Mouse (Mus musculus): Measurements from ENCODE around the gene Ptpn21. TPM values are rescaled to one million over a fixed set of nuclear protein-coding genes. Genes with fewer than 3 reads are reported as not detected.

Gene Ptpn21
- polyA plus RNA-seq, 1 experiment: 10.9 TPM

- H3K4me3 ChIP-seq (ENCODE audit: control insufficient read depth, low read depth, low read length): no peak overlapping the region
- H3K36me3 ChIP-seq (ENCODE audit: control insufficient read depth, insufficient read depth, low read length): no peaks in the 10 kb centered on the region; the same call in 1 of the 2 replicates
- H3K4me1 ChIP-seq (ENCODE audit: control insufficient read depth, insufficient read depth, low read length): no peaks in the 10 kb centered on the region
- H3K27ac ChIP-seq (ENCODE audit: control insufficient read depth, insufficient read depth, low read depth, low read length): no peak overlapping the region
- no peak for TF ChIP-seq POLR2A (IDR thresholded peaks at IDR 0.05; ENCODE audit: control insufficient read depth, low read depth, low read length)
- no peak for TF ChIP-seq CTCF (IDR thresholded peaks at IDR 0.05; ENCODE audit: control insufficient read depth, insufficient read depth, insufficient replicate concordance, low read depth, low read length)
- no peaks in the 10 kb centered on the region for H3K27me3 ChIP-seq (ENCODE audit: control insufficient read depth, insufficient read depth, low read length)
Observed at GRCm38 (mm10) chr12:98670429-98670828, 66.8 kb downstream of the Ptpn21 start.

DNA sequence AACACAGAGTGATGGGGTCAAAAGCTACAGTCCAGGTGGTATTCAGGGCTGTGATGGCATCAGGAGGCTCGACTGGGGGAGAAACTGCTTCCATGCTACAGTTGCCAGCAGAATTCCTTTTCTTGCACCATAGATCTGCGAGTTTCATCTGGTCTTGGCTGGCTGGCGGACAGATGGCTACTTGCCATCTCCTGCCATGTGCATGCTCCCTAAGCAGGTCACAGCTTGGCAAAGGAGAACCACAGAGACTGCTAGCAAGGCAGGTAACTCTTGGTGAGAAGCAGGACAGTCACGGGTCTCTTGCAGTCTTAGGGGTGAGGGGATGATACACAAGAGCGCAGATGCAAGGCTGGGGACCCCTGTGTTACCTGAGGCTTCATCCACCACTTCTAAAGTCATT is 67.3 kb downstream of the Ptpn21 start:
- Histone ChIP-seq H3K36me3 (ENCODE audit: control insufficient read depth, insufficient read depth, low read length) (no peaks in the 10 kb centered on the region; the same call in 1 of the 2 replicates), H3K27ac (ENCODE audit: control insufficient read depth, insufficient read depth, low read depth, low read length) (no peak overlapping the region), H3K27me3 (ENCODE audit: control insufficient read depth, insufficient read depth, low read length) (no peaks in the 10 kb centered on the region), H3K4me3 (ENCODE audit: control insufficient read depth, low read depth, low read length) (no peak overlapping the region), H3K4me1 (ENCODE audit: control insufficient read depth, insufficient read depth, low read length) (no peaks in the 10 kb centered on the region)
- TF ChIP-seq CTCF (IDR thresholded peaks at IDR 0.05; ENCODE audit: control insufficient read depth, insufficient read depth, insufficient replicate concordance, low read depth, low read length): no peak

- no peak overlapping the region for H3K27ac ChIP-seq (ENCODE audit: control insufficient read depth, insufficient read depth, low read depth, low read length)
- H3K36me3 ChIP-seq (ENCODE audit: control insufficient read depth, insufficient read depth, low read length): no peaks in the 10 kb centered on the region; the same call in 1 of the 2 replicates
- no peaks in the 10 kb centered on the region for H3K4me1 ChIP-seq (ENCODE audit: control insufficient read depth, insufficient read depth, low read length)
- TF ChIP-seq CTCF (IDR thresholded peaks at IDR 0.05; ENCODE audit: control insufficient read depth, insufficient read depth, insufficient replicate concordance, low read depth, low read length) (no peak), POLR2A (IDR thresholded peaks at IDR 0.05; ENCODE audit: control insufficient read depth, low read depth, low read length) (no peak)
- no peaks in the 10 kb centered on the region for H3K27me3 ChIP-seq (ENCODE audit: control insufficient read depth, insufficient read depth, low read length)
- H3K4me3 ChIP-seq (ENCODE audit: control insufficient read depth, low read depth, low read length): no peak overlapping the region
Observed at GRCm38 (mm10) chr12:98669086-98669485, 68.1 kb downstream of the Ptpn21 start.

DNA sequence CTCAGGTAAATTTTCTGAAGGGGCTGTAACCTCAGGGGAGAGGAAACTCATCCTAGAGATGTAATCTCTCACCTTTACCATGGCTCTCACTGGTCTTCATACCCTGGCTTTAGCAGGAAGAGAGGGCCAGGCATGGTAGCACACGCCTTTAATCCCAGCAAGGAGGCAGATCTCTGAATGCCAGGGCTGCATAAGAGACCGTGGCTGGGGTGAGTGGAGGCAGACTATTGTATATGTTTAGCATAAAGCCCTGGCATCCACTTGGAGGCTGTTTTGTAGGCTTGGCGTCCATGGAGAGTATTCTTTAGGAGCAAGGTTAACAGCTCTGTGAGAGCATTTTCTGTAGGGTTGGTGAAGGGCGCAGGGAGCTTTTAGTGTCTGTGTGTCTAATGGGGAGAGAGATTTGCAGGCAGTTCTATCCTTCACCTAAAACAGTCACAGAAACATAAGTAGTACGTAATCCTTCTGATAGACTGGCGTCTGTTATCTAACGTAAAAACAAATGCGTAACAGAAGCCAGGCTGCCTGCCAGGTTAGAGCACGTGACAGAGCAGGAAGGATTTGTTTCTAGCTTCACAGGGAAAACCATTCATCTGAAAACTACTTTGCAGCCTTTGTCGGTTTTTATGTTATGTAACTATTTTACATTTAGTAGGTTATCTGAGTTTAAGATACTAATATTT is 68.9 kb downstream of the Ptpn21 start:
- Histone ChIP-seq H3K27me3 (ENCODE audit: control insufficient read depth, insufficient read depth, low read length) (no peaks in the 10 kb centered on the region), H3K4me1 (ENCODE audit: control insufficient read depth, insufficient read depth, low read length) (no peaks in the 10 kb centered on the region), H3K27ac (ENCODE audit: control insufficient read depth, insufficient read depth, low read depth, low read length) (no peak overlapping the region), H3K36me3 (ENCODE audit: control insufficient read depth, insufficient read depth, low read length) (no peaks in the 10 kb centered on the region; the same call in 1 of the 2 replicates), H3K4me3 (ENCODE audit: control insufficient read depth, low read depth, low read length) (no peak overlapping the region)
- TF ChIP-seq CTCF (IDR thresholded peaks at IDR 0.05; ENCODE audit: control insufficient read depth, insufficient read depth, insufficient replicate concordance, low read depth, low read length) (no peak), POLR2A (IDR thresholded peaks at IDR 0.05; ENCODE audit: control insufficient read depth, low read depth, low read length) (no peak)

DNA sequence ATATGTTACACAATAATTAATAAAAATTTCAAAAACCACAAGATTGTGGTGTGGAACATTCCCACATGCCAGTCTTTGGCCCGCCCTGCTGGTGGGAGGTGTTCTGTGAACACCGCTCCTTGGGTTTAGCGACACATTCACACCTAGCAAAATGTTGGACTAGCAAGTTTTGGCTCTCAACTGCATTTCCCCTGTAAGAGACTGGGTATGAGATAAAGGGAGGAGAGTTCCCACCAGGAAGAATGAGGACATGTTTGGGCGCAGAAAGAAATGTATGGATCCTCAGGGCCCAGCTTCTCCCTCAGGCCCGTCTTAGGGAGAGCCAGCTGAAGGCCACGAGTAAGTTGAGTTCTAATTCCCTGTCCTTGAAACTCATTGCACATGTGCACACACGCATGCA is 74.6 kb downstream of the Ptpn21 start:
- H3K4me1 ChIP-seq (ENCODE audit: control insufficient read depth, insufficient read depth, low read length): no peaks in the 10 kb centered on the region
- H3K36me3 ChIP-seq (ENCODE audit: control insufficient read depth, insufficient read depth, low read length): no peaks in the 10 kb centered on the region
- H3K27ac ChIP-seq (ENCODE audit: control insufficient read depth, insufficient read depth, low read depth, low read length): no peak overlapping the region
- TF ChIP-seq CTCF (IDR thresholded peaks at IDR 0.05; ENCODE audit: control insufficient read depth, insufficient read depth, insufficient replicate concordance, low read depth, low read length) (no peak), POLR2A (IDR thresholded peaks at IDR 0.05; ENCODE audit: control insufficient read depth, low read depth, low read length) (no peak)
- no peak overlapping the region for H3K4me3 ChIP-seq (ENCODE audit: control insufficient read depth, low read depth, low read length)
- H3K27me3 ChIP-seq (ENCODE audit: control insufficient read depth, insufficient read depth, low read length): no peaks in the 10 kb centered on the region

DNA sequence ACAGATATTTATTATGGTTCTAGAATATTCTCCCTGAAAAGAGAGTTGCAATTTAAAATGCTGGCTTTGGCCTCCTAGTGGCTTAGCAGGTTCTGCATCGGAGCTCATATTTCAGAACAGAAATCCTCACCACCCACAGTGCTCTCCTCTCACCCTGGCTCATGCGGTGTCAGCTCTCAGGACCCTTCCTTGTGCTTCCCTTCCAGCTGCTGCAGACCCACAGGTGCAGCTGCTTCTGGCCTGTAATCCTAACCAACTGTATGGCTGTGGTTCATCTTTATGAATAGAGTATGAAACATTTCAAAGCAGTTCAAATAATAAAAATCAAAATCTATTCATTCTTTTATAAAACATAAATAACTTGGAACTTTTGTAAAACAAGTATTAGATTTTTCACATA is 80.3 kb downstream of the Ptpn21 start:
- no peaks in the 10 kb centered on the region for H3K27me3 ChIP-seq (ENCODE audit: control insufficient read depth, insufficient read depth, low read length)
- H3K4me3 ChIP-seq (ENCODE audit: control insufficient read depth, low read depth, low read length): no peak overlapping the region
- H3K36me3 ChIP-seq (ENCODE audit: control insufficient read depth, insufficient read depth, low read length): no peaks in the 10 kb centered on the region
- no peak for TF ChIP-seq CTCF (IDR thresholded peaks at IDR 0.05; ENCODE audit: control insufficient read depth, insufficient read depth, insufficient replicate concordance, low read depth, low read length)
- TF ChIP-seq POLR2A (IDR thresholded peaks at IDR 0.05; ENCODE audit: control insufficient read depth, low read depth, low read length): no peak
- H3K27ac ChIP-seq (ENCODE audit: control insufficient read depth, insufficient read depth, low read depth, low read length): no peak overlapping the region
- H3K4me1 ChIP-seq (ENCODE audit: control insufficient read depth, insufficient read depth, low read length): no peaks in the 10 kb centered on the region

GRCm38 (mm10) chr12:98644852-98645251 is 92.4 kb downstream of the Ptpn21 start:
- Histone ChIP-seq H3K4me1 (ENCODE audit: control insufficient read depth, insufficient read depth, low read length) (no peaks in the 10 kb centered on the region), H3K27ac (ENCODE audit: control insufficient read depth, insufficient read depth, low read depth, low read length) (no peak overlapping the region), H3K4me3 (ENCODE audit: control insufficient read depth, low read depth, low read length) (no peak overlapping the region), H3K36me3 (ENCODE audit: control insufficient read depth, insufficient read depth, low read length) (no peaks in the 10 kb centered on the region), H3K27me3 (ENCODE audit: control insufficient read depth, insufficient read depth, low read length) (no peaks in the 10 kb centered on the region)
- TF ChIP-seq CTCF (IDR thresholded peaks at IDR 0.05; ENCODE audit: control insufficient read depth, insufficient read depth, insufficient replicate concordance, low read depth, low read length) (no peak), POLR2A (IDR thresholded peaks at IDR 0.05; ENCODE audit: control insufficient read depth, low read depth, low read length) (no peak)
